ENCODE assay signal across 8 mouse cellular contexts in the genomic region with DNA sequence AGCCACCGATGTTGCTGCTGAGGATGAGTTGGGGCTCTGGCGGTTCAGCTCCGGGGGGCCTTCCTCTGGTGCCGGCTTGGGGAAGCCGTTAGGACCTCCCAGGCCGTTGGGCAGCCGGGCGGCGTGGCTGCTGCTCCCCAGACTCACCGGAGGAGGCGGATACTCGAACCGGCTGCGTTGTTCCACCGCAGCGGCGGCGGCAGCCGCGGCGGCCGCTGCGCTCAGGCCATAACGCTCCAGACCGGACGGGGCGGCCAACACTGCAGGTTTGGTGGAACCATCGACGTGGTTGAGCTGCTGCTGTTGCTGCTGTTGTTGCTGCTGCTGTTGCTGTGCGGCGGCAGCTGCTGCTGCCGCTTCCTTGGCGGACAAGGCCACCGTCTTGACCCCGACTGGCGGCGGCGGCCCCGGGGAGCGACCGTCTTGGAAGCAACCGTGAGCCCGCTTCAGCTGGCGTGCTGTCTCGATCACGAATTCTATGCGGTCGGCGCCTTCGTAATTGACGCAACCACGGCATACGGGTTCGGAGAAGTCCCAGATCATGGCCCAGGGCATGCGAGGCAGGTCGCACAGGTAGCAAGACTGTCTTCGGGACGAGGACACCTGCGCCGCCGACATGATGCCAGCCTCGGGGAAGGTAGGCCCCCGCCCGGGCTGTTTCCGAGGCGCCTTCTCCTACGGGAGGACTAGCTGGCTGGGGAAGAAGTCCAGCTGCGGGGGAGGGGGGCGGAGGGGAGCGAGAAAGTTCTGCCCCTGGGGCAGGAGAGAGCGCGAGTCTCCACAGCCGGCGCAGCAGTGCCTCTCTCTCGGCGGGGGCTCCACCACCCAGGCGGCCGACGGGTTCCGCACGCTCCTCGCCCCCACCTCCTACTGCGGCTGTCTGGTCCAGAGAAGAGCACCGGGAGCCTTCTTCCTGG. TPM values are rescaled to one million over a fixed set of nuclear protein-coding genes. Genes with fewer than 3 reads are reported as not detected.
DNase-seq lines count a peak whose midpoint lies in the region; ATAC-seq lines count a peak whose summit lies in the region.

No protein-coding gene starts in this region.

- peaks cover 15% of the 10 kb centered on the region for H3K36me3 ChIP-seq in hindbrain, embryonic 14.5 days (replicated peaks; ENCODE audit: control insufficient read depth, insufficient read depth)
- H3K36me3 ChIP-seq in liver, embryonic 11.5 days (ENCODE audit: control insufficient read depth, insufficient read depth, low read length): no peaks in the 10 kb centered on the region

- peak overlapping the region; percentile 100 for H3K9ac ChIP-seq in hindbrain, embryonic 14.5 days
- H3K9ac ChIP-seq in liver, embryonic 11.5 days (ENCODE audit: low read depth, low read length): peak overlapping the region; percentile 77

- H3K4me2 ChIP-seq in hindbrain, embryonic 14.5 days (replicated peaks): peak overlapping the region; percentile 95
- peak overlapping the region; percentile 73 for H3K4me2 ChIP-seq in liver, embryonic 11.5 days

- H3K4me3 ChIP-seq in brown adipose tissue, adult 24 weeks (ENCODE audit: insufficient read depth, low read depth, low read length): peak overlapping the region; percentile 91
- peak overlapping the region; percentile 99 for H3K4me3 ChIP-seq in hindbrain, embryonic 14.5 days (replicated peaks; ENCODE audit: low read length)
- H3K4me3 ChIP-seq in liver, embryonic 11.5 days (ENCODE audit: low read depth, low read length): peak overlapping the region; percentile 59

- H3K27ac ChIP-seq in brown adipose tissue, adult 24 weeks (replicated peaks; ENCODE audit: low read depth, low read length): peak overlapping the region; percentile 96
- H3K27ac ChIP-seq in hindbrain, embryonic 14.5 days: peak overlapping the region; percentile 100
- H3K27ac ChIP-seq in liver, embryonic 11.5 days (ENCODE audit: low read depth, low read length): peak overlapping the region; percentile 86

- no peaks in the 10 kb centered on the region for H3K9me3 ChIP-seq in hindbrain, embryonic 14.5 days (ENCODE audit: control insufficient read depth, low read length)
- H3K9me3 ChIP-seq in liver, embryonic 11.5 days (ENCODE audit: control insufficient read depth, low read length): no peaks in the 10 kb centered on the region

- no peak for ATAC-seq in hindbrain, embryonic 14.5 days (ENCODE audit: low FRiP score)
- no peak for ATAC-seq in liver, embryonic 11.5 days (replicated peaks; ENCODE audit: low FRiP score)

- DNase-seq in lung, adult 18-20 months: peak; percentile 70 to 78
- no peak for DNase-seq in lung, postnatal 25 days (ENCODE audit: low spot score)
- DNase-seq in frontal cortex, postnatal 14 days (ENCODE audit: low spot score in 2 of 2): peak; percentile 50 to 53
- peak; percentile 28 for DNase-seq in hindbrain, embryonic 14.5 days (ENCODE audit: low spot score)
- DNase-seq in liver, embryonic 11.5 days (ENCODE audit: low spot score): peak; percentile 64
- DNase-seq in neural tube, embryonic 10.5 days (ENCODE audit: extremely low spot score, low spot score): peak; percentile 71
- DNase-seq in thymus, postnatal 36 days: peak; percentile 50 to 69

- peaks cover 22% of the 10 kb centered on the region for H3K4me1 ChIP-seq in brown adipose tissue, adult 24 weeks (ENCODE audit: control insufficient read depth, insufficient read depth, insufficient read length, low read length)
- peaks cover 53% of the 10 kb centered on the region for H3K4me1 ChIP-seq in hindbrain, embryonic 14.5 days (replicated peaks; ENCODE audit: control insufficient read depth, insufficient read depth, low read length)
- peaks cover 25% of the 10 kb centered on the region for H3K4me1 ChIP-seq in liver, embryonic 11.5 days (replicated peaks; ENCODE audit: control insufficient read depth, insufficient read depth, low read length)

- H3K27me3 ChIP-seq in hindbrain, embryonic 14.5 days (ENCODE audit: control insufficient read depth, insufficient read depth, low read length): peaks cover 4% of the 10 kb centered on the region; the same call in 1 of the 2 replicates
- peaks cover 51% of the 10 kb centered on the region for H3K27me3 ChIP-seq in liver, embryonic 11.5 days (replicated peaks; ENCODE audit: control insufficient read depth, insufficient read depth, low read length)

- under 1% methylated on average over 71 of the region's 84 CpGs for WGBS in hindbrain, embryonic 14.5 days
- under 1% methylated on average over 77 of the region's 84 CpGs for WGBS in liver, embryonic 11.5 days

RNA-seq across cellular contexts. Expression of gene Irf2bpl, which starts 1.1 kb away (rescaled TPM):
- polyA plus RNA-seq in brown adipose tissue, adult 24 weeks (2012; ENCODE audit: insufficient read depth, insufficient read length, missing spikeins): 7.1 and 23.0 TPM in 2 replicates
- polyA plus RNA-seq in hindbrain, embryonic 14.5 days (2014; fragmentation: Nextera tagmentation; extraction: Ambion mirVana): 64.5 and 65.5 TPM in 2 replicates
- polyA plus RNA-seq in liver, embryonic 11.5 days (2014; fragmentation: Nextera tagmentation; extraction: Ambion mirVana): 9.7 and 9.8 TPM in 2 replicates
